Mouse (Mus musculus): ENCODE results near the gene Gria1. TPM values are rescaled to one million over a fixed set of nuclear protein-coding genes. Genes with fewer than 3 reads are reported as not detected.

The Gria1 gene
- polyA plus RNA-seq, 1 experiment from 2014 or later: 2.5 TPM

DNA sequence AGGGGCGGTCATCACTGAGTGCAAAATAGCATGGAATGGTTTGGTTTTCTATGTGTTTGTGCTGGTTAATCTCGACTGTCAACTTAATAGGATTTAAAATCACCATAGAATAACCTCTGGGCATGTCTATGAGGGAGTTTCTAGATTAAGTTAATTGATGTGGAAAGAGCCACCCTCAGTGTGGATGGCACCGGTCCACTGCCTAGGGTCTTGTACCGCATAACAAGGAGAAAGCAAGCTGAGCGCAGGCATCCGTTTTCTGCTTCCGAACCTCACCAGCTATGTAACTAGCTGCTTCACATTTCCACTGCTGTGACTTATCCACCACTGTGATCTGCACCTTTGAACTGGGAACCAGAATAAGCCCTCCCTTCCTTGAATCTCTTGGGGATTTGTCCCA lies 134.0 kb downstream of the Gria1 start:
- ATAC-seq (ENCODE audit: low FRiP score, low read depth): no peak
- H3K27me3 ChIP-seq: no peaks in the 10 kb centered on the region
- H3K27ac ChIP-seq: no peak overlapping the region
- 81% methylated on average over 7 of the region's 7 CpGs for WGBS
- H3K4me1 ChIP-seq: no peaks in the 10 kb centered on the region
- H3K4me2 ChIP-seq (replicated peaks): no peak overlapping the region
- H3K9ac ChIP-seq: no peak overlapping the region
- H3K36me3 ChIP-seq: no peaks in the 10 kb centered on the region
- H3K9me3 ChIP-seq: no peaks in the 10 kb centered on the region
- H3K4me3 ChIP-seq: no peak overlapping the region

GRCm38 (mm10) chr11:57145704-57146103 lies 134.5 kb downstream of the Gria1 start:
- Histone ChIP-seq H3K4me1 (no peaks in the 10 kb centered on the region), H3K27me3 (no peaks in the 10 kb centered on the region)

DNA sequence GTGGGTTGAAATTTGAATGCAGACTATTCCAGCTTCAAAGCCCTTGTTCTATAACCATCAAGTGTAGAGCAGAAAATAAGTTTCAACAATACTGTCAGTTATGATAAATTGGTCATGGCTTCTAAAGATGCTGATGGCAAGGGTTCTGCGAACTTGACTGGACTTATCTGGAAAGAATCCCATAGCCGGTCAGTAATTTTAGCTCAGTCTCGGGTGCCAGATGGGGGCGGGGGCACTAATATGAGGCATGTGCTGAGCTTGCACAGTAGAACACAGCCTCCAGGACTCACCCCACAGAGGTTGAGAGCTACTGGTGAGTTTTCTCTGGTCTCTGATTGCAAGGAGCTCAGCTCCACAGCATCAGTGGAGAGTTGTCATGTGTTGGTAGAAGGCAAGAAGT lies 140.5 kb downstream of the Gria1 start:
- H3K27ac ChIP-seq: no peak overlapping the region
- H3K4me2 ChIP-seq (replicated peaks): no peak overlapping the region
- H3K36me3 ChIP-seq: no peaks in the 10 kb centered on the region
- 81% methylated on average over 4 of the region's 4 CpGs for WGBS
- no peaks in the 10 kb centered on the region for H3K9me3 ChIP-seq
- no peak overlapping the region for H3K4me3 ChIP-seq
- H3K4me1 ChIP-seq: no peaks in the 10 kb centered on the region
- H3K27me3 ChIP-seq: no peaks in the 10 kb centered on the region
- no peak overlapping the region for H3K9ac ChIP-seq
- no peak for ATAC-seq (ENCODE audit: low FRiP score, low read depth)

More at GRCm38 (mm10) chr11:57145704-57146103, 134.5 kb downstream of the Gria1 start:
- Histone ChIP-seq H3K27ac (no peak overlapping the region), H3K9me3 (no peaks in the 10 kb centered on the region), H3K4me2 (replicated peaks) (no peak overlapping the region), H3K9ac (no peak overlapping the region), H3K36me3 (no peaks in the 10 kb centered on the region), H3K4me3 (no peak overlapping the region)
- 42% methylated on average over 7 of the region's 7 CpGs for WGBS
- no peak for ATAC-seq (ENCODE audit: low FRiP score, low read depth)

DNA sequence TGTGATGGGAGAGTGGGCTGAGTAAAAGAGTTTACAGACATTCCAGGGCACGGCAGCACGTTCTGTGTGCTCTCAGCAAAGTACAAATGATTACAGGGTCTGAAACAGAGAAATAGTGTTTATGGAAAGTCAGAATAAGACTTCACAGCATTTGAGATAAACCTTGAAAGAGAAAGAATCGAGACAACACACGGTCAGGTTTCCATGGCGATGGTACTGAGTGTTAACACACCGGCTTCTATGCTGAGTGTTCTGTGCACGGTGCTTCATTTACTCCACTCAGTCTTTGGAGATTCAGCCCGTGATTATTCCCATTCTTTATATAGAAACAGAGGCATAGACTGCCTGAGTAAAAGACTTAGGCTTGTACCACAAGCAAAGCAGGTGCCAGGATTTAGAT lies 143.8 kb downstream of the Gria1 start:
- no peak overlapping the region for H3K9ac ChIP-seq
- H3K4me1 ChIP-seq: peaks cover 7% of the 10 kb centered on the region
- no peak overlapping the region for H3K4me2 ChIP-seq (replicated peaks)
- no peak overlapping the region for H3K4me3 ChIP-seq
- H3K27ac ChIP-seq: no peak overlapping the region
- no peaks in the 10 kb centered on the region for H3K27me3 ChIP-seq
- 75% methylated on average over 8 of the region's 8 CpGs for WGBS
- no peaks in the 10 kb centered on the region for H3K36me3 ChIP-seq
- no peak for ATAC-seq (ENCODE audit: low FRiP score, low read depth)
- no peaks in the 10 kb centered on the region for H3K9me3 ChIP-seq

GRCm38 (mm10) chr11:57159412-57159811 lies 148.2 kb downstream of the Gria1 start:
- WGBS: 58% methylated on average over 3 of the region's 3 CpGs
- 0 out of 2 replicates have a peak, but pooled peaks cover 6% of the 10 kb centered on the region for H3K9me3 ChIP-seq
- H3K4me1 ChIP-seq: peaks cover 7% of the 10 kb centered on the region
- no peak overlapping the region for H3K9ac ChIP-seq
- no peaks in the 10 kb centered on the region for H3K36me3 ChIP-seq
- no peak for ATAC-seq (ENCODE audit: low FRiP score, low read depth)
- H3K4me2 ChIP-seq (replicated peaks): no peak overlapping the region
- H3K4me3 ChIP-seq: no peak overlapping the region
- H3K27me3 ChIP-seq: no peaks in the 10 kb centered on the region
- H3K27ac ChIP-seq: no peak overlapping the region

DNA sequence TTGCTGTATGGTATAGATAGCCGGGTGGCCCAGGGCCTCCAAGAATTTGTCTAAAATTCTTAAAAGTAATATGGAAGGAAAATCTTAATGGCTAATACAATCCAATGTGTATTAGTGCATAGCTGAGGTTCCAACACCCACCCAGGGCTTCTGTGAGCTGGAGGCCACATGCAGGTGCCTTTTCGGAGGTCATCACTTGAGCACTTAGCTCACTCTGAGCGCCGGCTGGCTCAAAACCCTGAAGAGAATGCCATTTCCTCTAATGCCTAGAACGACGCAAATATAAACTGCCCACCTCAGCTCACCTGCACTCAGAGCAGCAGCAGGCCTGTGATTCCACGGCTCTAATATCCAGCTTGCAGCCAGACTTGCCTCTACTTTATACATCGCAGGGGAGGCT lies 148.9 kb downstream of the Gria1 start:
- H3K4me3 ChIP-seq: no peak overlapping the region
- H3K9me3 ChIP-seq: 0 out of 2 replicates have a peak, but pooled peaks cover 6% of the 10 kb centered on the region
- no peak overlapping the region for H3K9ac ChIP-seq
- WGBS: 87% methylated on average over 8 of the region's 8 CpGs
- H3K36me3 ChIP-seq: no peaks in the 10 kb centered on the region
- no peaks in the 10 kb centered on the region for H3K27me3 ChIP-seq
- no peak overlapping the region for H3K4me2 ChIP-seq (replicated peaks)
- no peak for ATAC-seq (ENCODE audit: low FRiP score, low read depth)
- H3K27ac ChIP-seq: no peak overlapping the region
- H3K4me1 ChIP-seq: peaks cover 7% of the 10 kb centered on the region

DNA sequence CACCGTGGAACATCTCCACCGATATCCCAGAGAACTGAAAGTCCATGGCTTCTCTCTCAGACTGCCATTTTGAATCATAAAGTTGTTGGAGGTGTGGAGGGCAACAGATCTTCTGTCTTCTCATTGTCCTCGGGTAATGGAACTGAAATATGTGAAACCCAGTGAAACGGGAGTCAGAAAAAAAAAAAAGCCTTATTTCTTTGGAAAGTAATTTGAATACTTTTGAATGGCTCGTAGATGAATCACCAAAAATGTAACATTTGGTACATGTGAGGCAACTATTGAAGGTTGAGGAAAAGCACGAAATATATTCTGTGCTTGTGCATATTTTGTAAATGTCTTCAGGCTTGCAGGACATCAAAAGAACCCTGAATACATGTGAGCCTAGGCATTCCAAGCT lies 151.7 kb downstream of the Gria1 start:
- WGBS: 89% methylated on average over 6 of the region's 6 CpGs
- H3K27ac ChIP-seq: no peak overlapping the region
- no peak for ATAC-seq (ENCODE audit: low FRiP score, low read depth)
- no peak overlapping the region for H3K4me2 ChIP-seq (replicated peaks)
- no peak overlapping the region for H3K9ac ChIP-seq
- H3K4me3 ChIP-seq: no peak overlapping the region
- H3K36me3 ChIP-seq: no peaks in the 10 kb centered on the region
- peaks cover 7% of the 10 kb centered on the region for H3K4me1 ChIP-seq
- H3K27me3 ChIP-seq: no peaks in the 10 kb centered on the region
- 0 out of 2 replicates have a peak, but pooled peaks cover 6% of the 10 kb centered on the region for H3K9me3 ChIP-seq

DNA sequence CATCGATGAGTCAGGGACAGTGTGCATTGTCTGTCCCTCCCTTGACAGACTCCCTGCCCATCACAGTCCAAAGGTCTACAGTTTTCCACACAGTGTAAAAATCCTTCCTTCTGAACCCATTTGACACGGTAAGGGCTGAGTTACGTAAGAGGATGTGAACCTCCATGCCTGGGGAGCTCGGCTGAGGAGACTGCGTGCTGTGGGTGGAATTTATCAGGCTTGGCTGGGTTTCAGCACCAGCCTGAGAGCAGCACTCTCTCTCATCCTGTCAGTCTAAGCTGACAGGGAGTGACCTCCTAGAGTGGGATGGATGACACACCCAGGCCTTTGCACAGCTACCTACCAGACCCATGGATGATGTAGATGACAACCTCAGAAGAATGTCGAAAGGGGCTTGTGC lies 158.9 kb downstream of the Gria1 start:
- no peak overlapping the region for H3K27ac ChIP-seq
- 87% methylated on average over 6 of the region's 6 CpGs for WGBS

DNA sequence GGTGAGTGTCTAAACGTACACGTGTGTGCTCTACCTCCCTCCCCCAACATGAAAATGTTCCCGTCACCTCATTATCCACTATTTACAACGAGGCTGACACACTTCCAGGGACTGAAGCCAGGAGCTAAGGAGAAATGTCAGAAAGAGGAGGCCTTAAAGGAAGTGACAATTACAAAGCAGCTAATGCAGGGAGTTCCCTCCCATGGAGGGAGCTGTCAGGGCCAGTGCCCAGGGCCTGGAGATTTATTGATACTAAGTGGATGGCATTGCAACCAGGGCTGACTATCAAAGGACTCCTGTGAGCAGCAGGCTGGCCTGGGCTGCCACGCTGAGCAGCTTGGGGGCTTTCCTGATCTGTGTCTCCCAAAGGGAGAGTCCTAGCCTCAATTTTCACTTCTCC lies 163.0 kb downstream of the Gria1 start:
- Histone ChIP-seq H3K4me1 (no peaks in the 10 kb centered on the region), H3K27ac (no peak overlapping the region), H3K4me3 (no peak overlapping the region), H3K9me3 (no peaks in the 10 kb centered on the region), H3K9ac (no peak overlapping the region), H3K4me2 (replicated peaks) (no peak overlapping the region), H3K36me3 (no peaks in the 10 kb centered on the region), H3K27me3 (no peaks in the 10 kb centered on the region)
- WGBS: 32% methylated on average over 5 of the region's 5 CpGs
- ATAC-seq (ENCODE audit: low FRiP score, low read depth): no peak

More for the DNA sequence above, 158.9 kb downstream of the Gria1 start:
- H3K4me2 ChIP-seq (replicated peaks): no peak overlapping the region
- H3K4me1 ChIP-seq: no peaks in the 10 kb centered on the region
- no peak overlapping the region for H3K9ac ChIP-seq
- ATAC-seq (ENCODE audit: low FRiP score, low read depth): no peak
- H3K27me3 ChIP-seq: no peaks in the 10 kb centered on the region
- H3K9me3 ChIP-seq: no peaks in the 10 kb centered on the region
- no peak overlapping the region for H3K4me3 ChIP-seq
- no peaks in the 10 kb centered on the region for H3K36me3 ChIP-seq

GRCm38 (mm10) chr11:57176552-57176951 lies 165.4 kb downstream of the Gria1 start:
- no peak overlapping the region for H3K4me3 ChIP-seq
- ATAC-seq (ENCODE audit: low FRiP score, low read depth): no peak

DNA sequence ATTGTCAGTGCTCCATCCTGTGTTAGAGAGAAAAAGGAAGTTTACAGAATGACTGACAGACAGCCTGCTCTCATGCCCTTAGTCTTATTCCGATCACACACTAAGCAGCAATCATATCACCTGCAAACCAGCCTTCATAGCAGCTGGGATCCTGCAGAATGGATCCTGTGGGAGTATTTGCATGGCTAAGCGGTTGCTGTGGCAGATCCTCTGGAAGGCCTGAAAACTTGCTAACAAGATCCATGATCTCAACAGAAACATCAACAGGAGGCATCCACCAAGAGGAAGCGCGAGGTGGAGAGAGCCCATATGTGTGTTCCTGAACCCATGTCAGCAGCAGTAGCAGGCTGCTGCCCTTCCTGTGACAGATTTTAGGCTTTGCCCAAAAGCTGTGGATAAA lies 173.0 kb downstream of the Gria1 start:
- Histone ChIP-seq H3K9me3 (no peaks in the 10 kb centered on the region), H3K36me3 (no peaks in the 10 kb centered on the region), H3K27me3 (no peaks in the 10 kb centered on the region), H3K4me3 (no peak overlapping the region), H3K4me1 (no peaks in the 10 kb centered on the region), H3K27ac (no peak overlapping the region), H3K9ac (no peak overlapping the region), H3K4me2 (replicated peaks) (no peak overlapping the region)
- 92% methylated on average over 4 of the region's 4 CpGs for WGBS
- no peak for ATAC-seq (ENCODE audit: low FRiP score, low read depth)

More at GRCm38 (mm10) chr11:57176552-57176951, 165.4 kb downstream of the Gria1 start:
- Histone ChIP-seq H3K9me3 (no peaks in the 10 kb centered on the region), H3K36me3 (no peaks in the 10 kb centered on the region), H3K27ac (no peak overlapping the region), H3K27me3 (no peaks in the 10 kb centered on the region), H3K4me2 (replicated peaks) (no peak overlapping the region), H3K4me1 (no peaks in the 10 kb centered on the region), H3K9ac (no peak overlapping the region)
- WGBS: 28% methylated on average over 3 of the region's 3 CpGs

DNA sequence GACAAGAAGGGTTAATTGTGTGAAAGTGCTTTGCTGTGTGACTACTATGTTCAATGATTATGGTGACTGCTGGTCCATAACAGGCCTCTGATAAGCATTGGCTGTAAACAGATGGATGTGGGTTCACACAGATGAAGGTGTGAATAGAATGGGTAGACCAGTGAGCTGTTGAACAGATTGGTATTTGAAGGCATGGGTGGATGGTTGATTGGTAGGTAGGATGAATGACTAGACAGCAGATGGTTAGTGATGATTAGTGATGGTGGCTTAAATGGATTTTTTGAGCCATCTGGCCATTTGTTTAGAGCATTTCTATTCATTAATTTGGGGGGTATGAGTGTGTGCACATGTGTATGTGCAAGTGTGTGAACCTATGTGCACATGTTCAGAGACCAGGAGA lies 173.9 kb downstream of the Gria1 start:
- H3K4me2 ChIP-seq (replicated peaks): no peak overlapping the region
- no peak overlapping the region for H3K27ac ChIP-seq
- no peaks in the 10 kb centered on the region for H3K9me3 ChIP-seq
- no peak for ATAC-seq (ENCODE audit: low FRiP score, low read depth)
- H3K36me3 ChIP-seq: no peaks in the 10 kb centered on the region
- no peak overlapping the region for H3K4me3 ChIP-seq
- no peak overlapping the region for H3K9ac ChIP-seq
- no peaks in the 10 kb centered on the region for H3K27me3 ChIP-seq
- no peaks in the 10 kb centered on the region for H3K4me1 ChIP-seq

- H3K9ac ChIP-seq: no peak overlapping the region
- H3K27me3 ChIP-seq: no peaks in the 10 kb centered on the region
- no peaks in the 10 kb centered on the region for H3K9me3 ChIP-seq
- no peak overlapping the region for H3K27ac ChIP-seq
- no peaks in the 10 kb centered on the region for H3K36me3 ChIP-seq
- no peaks in the 10 kb centered on the region for H3K4me1 ChIP-seq
- WGBS: 81% methylated on average over 8 of the region's 8 CpGs
- H3K4me3 ChIP-seq: no peak overlapping the region
- H3K4me2 ChIP-seq (replicated peaks): no peak overlapping the region
- ATAC-seq (ENCODE audit: low FRiP score, low read depth): no peak
Measured at GRCm38 (mm10) chr11:57189391-57189790, 178.2 kb downstream of the Gria1 start.
